Mouse (Mus musculus) mesoderm, embryonic 11.5 days (tissue): ENCODE results near the gene Setd7.

ENCODE experiments used
- DNase-seq: peaks from one replicate; pipeline ENCODE4 v3.0.0-alpha.2; 2012; ENCODE audit warnings: low read depth, low spot score

Gene Setd7

DNA sequence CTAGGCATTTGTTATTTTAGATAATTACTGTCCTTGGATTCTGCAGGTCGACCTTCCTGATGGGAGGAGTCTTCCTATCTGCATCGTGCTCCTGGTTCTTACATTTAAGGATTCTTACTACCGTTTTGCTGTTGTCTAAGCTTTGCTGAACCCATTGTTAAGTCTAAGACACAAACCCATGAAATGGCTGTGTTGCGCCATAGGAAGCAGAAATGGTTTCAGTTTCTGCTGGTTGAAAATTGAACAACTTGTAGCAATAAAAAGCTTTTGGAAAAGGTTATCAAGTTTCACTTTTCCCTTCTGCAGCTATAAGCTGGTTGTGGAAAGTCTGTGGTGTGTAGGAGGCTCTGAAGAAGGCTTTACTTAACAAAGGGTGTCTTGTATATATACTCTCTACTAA, 85.0 kb downstream of the Setd7 start:
- no peak for DNase-seq

DNA sequence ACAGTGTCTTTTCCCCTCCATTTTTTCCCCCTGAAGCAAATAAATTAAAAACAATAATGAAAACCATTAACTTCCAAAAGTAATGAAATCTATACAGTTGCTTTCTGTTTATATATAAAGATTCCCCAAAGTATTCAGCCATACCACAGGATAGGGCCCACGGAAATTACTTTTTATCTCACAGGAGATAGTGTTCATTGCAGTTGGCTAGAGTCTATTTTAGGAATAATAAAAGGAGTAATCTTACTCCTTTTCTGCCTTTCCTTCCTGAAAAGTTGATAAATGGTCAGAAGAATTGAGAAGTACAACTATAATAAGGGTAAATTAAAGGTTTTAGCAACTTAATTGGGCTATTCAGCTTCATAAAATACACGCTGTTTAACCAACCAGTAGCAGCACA, 92.1 kb downstream of the Setd7 start:
- no peak for DNase-seq
